Mouse (Mus musculus) heart, adult 2 months (tissue): ENCODE results near the gene Rras.

ENCODE experiments used
- CTCF ChIP-seq: fragments of 200-600 bp; IDR thresholded peaks from 2 replicates; pipeline ENCODE4 v1.8.1; 2022; ENCODE audit warnings: antibody characterized with exemption, mild to moderate bottlenecking, moderate library complexity
- POLR2A ChIP-seq: fragments of 200-500 bp; IDR thresholded peaks from 2 replicates; pipeline ENCODE4 v1.6.1; 2011; ENCODE audit warnings: mild to moderate bottlenecking, low read depth, low read length, control low read depth; ENCODE audit not compliant: insufficient read depth

GRCm38 (mm10) chr7:45012824-45013223 is 4.9 kb upstream of the Rras start:
- TF ChIP-seq CTCF, result no peak
- no peak for TF ChIP-seq POLR2A
